Mouse (Mus musculus) erythroblast, embryonic 14.5 days (primary cell): ENCODE results near the gene Rad51b.

Experiments used
- GATA1 ChIP-seq: IDR thresholded peaks from 2 replicates; pipeline ENCODE4 v1.6.1; 2012; ENCODE audit warnings: low read length, inconsistent platforms, mixed read lengths
- TAL1 ChIP-seq: IDR thresholded peaks from 3 replicates; pipeline ENCODE4 v1.6.1; 2012; ENCODE audit warnings: low read length, inconsistent platforms, mixed read lengths

GRCm38 (mm10) chr12:79625699-79626554 is 328.8 kb downstream of the Rad51b start:
- TF ChIP-seq GATA1, result no peak
- no peak for TF ChIP-seq TAL1
